Mouse (Mus musculus) spleen, adult 10 weeks (tissue): Measurements from ENCODE around the gene Mthfd1l. TPM values are rescaled to one million over a fixed set of nuclear protein-coding genes. Genes with fewer than 3 reads are reported as not detected.

Experiments used
- polyA plus RNA-seq: library from polyadenylated mRNA; stranded (reverse); fragments of 350-450 nt; fragmentation: Illumina TruSeq; extraction: RNeasy Lipid Tissue Mini Kit (QIAGEN cat#74804); gene quantifications from one replicate; pipeline ENCODE4 v1.2.3, GENCODE M21; 2015; ENCODE audit warnings: low replicate concordance; ENCODE audit not compliant: insufficient read depth

Gene Mthfd1l
- polyA plus RNA-seq, result 18.7 TPM

DNA sequence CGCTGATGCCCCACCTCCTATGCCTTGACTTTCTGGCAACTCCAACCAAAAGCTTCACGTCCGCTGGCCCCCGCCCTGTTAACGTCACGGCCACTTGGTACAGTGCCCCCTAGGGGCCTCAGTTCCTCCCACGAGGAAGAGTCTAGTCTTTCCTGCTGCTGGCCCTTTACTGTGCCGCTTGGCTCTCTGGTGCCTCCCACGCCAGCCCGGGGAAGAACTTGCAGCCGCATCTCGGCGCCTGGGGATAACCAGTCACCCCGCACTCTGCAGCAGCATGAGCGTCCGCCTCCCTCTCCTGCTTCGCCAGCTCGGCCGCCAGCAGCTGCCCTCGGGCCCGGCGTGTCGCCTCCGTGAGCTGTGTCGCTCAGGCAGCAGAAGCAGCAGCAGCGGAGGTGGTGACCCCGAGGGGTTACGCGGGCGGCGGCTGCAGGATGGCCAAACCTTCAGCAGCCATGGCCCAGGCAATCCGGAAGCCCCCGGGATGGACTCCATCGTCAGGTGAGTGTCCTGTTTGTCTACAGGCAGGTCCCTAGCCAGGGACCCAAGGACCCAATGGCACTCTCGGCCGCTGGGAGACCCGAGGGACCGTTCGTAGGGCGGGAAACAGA is at the start of gene Mthfd1l:
Gene Mthfd1l (plus strand): TSS at position 138 of the 608 bp plus-strand sequence.

Other genes starting within 250 kb of the Mthfd1l start
- 8.9 TPM for gene Plekhg1, start 232.8 kb upstream of the Mthfd1l start, polyA plus RNA-seq